Mouse (Mus musculus) right cerebral cortex, adult 2 months (tissue): ENCODE results near the gene Olfr474.
"Not testable (repeated sequence)": the region's sequence is repeated elsewhere in the genome, so short reads cannot be mapped to it uniquely, and the experiment has no call there.

Experiments used
- DNase-seq, 2 experiments: peaks; one replicate each; pipeline ENCODE4 v3.0.0; 2021 to 2022; ENCODE audit warnings: low spot score in 2 of 2

Olfr474 gene

DNA sequence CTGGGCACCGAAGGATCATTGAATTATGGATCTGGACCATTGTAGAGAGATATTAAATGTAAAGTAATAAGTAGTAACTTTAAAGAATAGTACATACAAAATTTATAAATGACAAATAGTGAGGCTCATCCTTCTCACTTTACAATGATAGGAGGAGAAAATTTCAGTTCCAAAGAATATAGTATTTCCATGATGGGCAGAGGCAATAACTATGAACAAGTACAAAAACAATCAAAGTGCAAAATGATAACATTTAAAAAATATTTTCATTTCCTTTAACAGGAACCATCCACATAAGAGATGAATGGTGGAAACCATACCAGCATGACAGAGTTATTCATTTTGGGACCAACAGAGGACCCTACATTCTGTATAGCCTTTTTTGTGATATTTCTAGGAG lies at the start of gene Olfr474:
Olfr474 (plus strand) TSS at position 301 of the 400 bp plus-strand sequence.
- DNase-seq = no peak

- no peak for DNase-seq
Observed at GRCm38 (mm10) chr7:107930146-107930545, 24.3 kb upstream of the Olfr474 start, which contains the start of gene Olfr473. Gene Olfr473 (plus strand): TSS chr7:107930446.

GRCm38 (mm10) chr7:107952539-107952938 lies 1.9 kb upstream of the Olfr474 start:
- not testable (repeated sequence) for DNase-seq

DNA sequence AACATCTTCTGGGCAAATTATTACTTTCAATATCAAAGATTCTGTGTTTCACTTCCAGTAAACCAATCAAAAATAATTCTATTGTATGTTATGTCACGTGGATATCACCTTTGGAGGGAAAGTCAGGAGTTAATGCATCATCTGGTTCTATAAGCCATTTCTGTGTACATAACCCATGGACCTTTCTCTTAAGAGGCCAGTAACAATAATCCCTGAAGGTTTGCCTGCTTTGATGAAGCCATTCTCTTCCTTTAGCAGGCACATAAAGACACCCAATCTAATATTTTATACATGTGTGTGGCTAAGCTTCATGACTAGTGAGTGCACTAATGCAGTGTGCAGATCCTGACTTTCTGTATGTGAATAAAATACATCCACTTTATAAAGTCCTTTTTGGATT lies 10.1 kb downstream of the Olfr474 start, which contains the start of gene Olfr476:
Olfr476 (plus strand) TSS at position 301 of the 400 bp plus-strand sequence.
- DNase-seq = no peak

GRCm38 (mm10) chr7:107986393-107986792 lies 31.9 kb downstream of the Olfr474 start, which contains the start of gene Olfr477:
Gene Olfr477 (plus strand): TSS chr7:107986693.
- no peak for DNase-seq
